Mouse (Mus musculus): ENCODE data around the gene Drosha. TPM values are rescaled to one million over a fixed set of nuclear protein-coding genes. Genes with fewer than 3 reads are reported as not detected.

The Drosha gene
- polyA plus RNA-seq, 1 experiment = 14.4 TPM

DNA sequence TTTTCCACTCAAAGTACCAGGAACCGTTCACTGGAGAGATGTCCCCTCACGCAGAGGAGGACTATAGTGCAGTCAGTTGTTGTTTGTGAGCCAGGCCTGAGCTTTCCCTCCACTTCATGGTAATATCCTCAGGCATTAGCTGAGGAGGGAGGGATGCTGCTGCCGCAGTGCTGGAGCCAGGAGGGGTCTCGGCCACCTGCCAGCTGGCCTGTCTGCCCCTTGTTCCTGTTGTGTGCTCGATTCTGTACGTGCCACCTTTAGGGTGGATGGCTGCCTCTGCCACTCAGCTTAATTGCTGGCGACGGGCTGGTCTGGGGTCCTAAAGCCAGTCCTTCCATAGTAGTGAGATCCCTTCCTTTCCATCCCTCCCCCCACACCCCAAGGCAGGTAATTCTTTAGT lies 28.9 kb downstream of the Drosha start:
- no peak for TF ChIP-seq CTCF (IDR thresholded peaks at IDR 0.05; ENCODE audit: control insufficient read depth, insufficient read depth, insufficient replicate concordance, low read depth, low read length)
- no peak for TF ChIP-seq POLR2A (IDR thresholded peaks at IDR 0.05; ENCODE audit: control insufficient read depth, low read depth, low read length)
- no peaks in the 10 kb centered on the region for H3K27me3 ChIP-seq (ENCODE audit: control insufficient read depth, insufficient read depth, low read length)
- H3K4me3 ChIP-seq (ENCODE audit: control insufficient read depth, low read depth, low read length) = no peak overlapping the region
- no peak overlapping the region for H3K27ac ChIP-seq (ENCODE audit: control insufficient read depth, insufficient read depth, low read depth, low read length)
- H3K36me3 ChIP-seq (ENCODE audit: control insufficient read depth, insufficient read depth, low read length) = peaks cover 3% of the 10 kb centered on the region; the same call in 1 of the 2 replicates
- H3K4me1 ChIP-seq (ENCODE audit: control insufficient read depth, insufficient read depth, low read length) = no peaks in the 10 kb centered on the region

DNA sequence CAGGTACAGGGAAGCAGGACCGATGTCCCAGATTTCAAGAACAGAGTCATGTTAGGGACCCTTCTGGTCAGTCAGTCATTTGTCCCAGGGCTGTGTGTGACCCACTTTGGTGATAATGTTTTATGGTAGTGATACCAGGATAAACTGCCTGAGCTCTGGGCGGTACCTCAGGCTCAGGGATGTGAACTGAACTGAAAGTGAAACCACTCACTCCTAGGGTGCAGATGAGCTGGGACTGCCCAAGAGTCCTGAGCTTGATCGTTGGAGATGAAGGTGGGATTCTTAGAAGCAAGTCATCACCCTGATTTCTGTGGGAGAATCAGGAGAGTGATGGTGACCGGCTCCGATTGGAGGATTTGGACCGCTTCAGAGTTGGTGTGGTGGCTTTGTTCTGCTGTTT lies 32.2 kb downstream of the Drosha start:
- Histone ChIP-seq H3K4me3 (ENCODE audit: control insufficient read depth, low read depth, low read length) (no peak overlapping the region), H3K27ac (ENCODE audit: control insufficient read depth, insufficient read depth, low read depth, low read length) (no peak overlapping the region), H3K27me3 (ENCODE audit: control insufficient read depth, insufficient read depth, low read length) (no peaks in the 10 kb centered on the region), H3K4me1 (ENCODE audit: control insufficient read depth, insufficient read depth, low read length) (no peaks in the 10 kb centered on the region), H3K36me3 (ENCODE audit: control insufficient read depth, insufficient read depth, low read length) (no peaks in the 10 kb centered on the region; the same call in 1 of the 2 replicates)
- TF ChIP-seq POLR2A (IDR thresholded peaks at IDR 0.05; ENCODE audit: control insufficient read depth, low read depth, low read length) (no peak), CTCF (IDR thresholded peaks at IDR 0.05; ENCODE audit: control insufficient read depth, insufficient read depth, insufficient replicate concordance, low read depth, low read length) (no peak)

DNA sequence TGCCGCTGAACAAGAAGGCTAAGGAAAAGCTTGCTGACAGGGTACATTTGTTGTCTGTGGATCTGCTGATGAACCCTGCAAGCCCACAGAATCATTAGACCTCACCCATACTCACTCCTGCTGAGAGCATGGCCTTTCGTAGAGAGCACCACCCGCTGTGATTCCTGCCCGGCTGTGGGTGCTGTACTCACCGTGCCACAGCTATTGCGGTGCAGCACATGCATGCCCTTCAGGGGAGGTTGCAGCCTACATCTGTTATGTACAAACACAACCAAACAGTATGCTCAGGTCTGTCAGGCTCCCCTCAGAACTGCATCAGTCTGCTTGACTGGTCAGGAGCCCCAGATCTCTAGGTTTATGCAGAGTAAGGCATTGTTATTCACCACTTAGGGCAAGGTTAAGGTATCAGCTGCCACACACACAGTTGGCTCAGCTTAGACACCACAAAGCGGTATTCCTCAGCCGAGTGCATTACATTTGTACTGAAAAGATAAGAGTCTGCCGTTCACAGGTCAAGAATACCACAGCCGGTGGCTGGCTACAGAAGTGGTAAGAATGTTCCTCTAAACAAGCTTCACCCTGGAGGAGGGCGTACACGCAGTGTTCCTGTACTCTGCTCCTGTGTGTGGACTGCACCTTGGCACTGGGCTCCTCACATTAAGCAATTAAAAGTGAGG lies 33.4 kb downstream of the Drosha start:
- no peaks in the 10 kb centered on the region for H3K27me3 ChIP-seq (ENCODE audit: control insufficient read depth, insufficient read depth, low read length)
- TF ChIP-seq CTCF (IDR thresholded peaks at IDR 0.05; ENCODE audit: control insufficient read depth, insufficient read depth, insufficient replicate concordance, low read depth, low read length) = no peak
- no peak for TF ChIP-seq POLR2A (IDR thresholded peaks at IDR 0.05; ENCODE audit: control insufficient read depth, low read depth, low read length)
- no peaks in the 10 kb centered on the region for H3K4me1 ChIP-seq (ENCODE audit: control insufficient read depth, insufficient read depth, low read length)
- no peak overlapping the region for H3K27ac ChIP-seq (ENCODE audit: control insufficient read depth, insufficient read depth, low read depth, low read length)
- no peaks in the 10 kb centered on the region for H3K36me3 ChIP-seq (ENCODE audit: control insufficient read depth, insufficient read depth, low read length)
- no peak overlapping the region for H3K4me3 ChIP-seq (ENCODE audit: control insufficient read depth, low read depth, low read length)

DNA sequence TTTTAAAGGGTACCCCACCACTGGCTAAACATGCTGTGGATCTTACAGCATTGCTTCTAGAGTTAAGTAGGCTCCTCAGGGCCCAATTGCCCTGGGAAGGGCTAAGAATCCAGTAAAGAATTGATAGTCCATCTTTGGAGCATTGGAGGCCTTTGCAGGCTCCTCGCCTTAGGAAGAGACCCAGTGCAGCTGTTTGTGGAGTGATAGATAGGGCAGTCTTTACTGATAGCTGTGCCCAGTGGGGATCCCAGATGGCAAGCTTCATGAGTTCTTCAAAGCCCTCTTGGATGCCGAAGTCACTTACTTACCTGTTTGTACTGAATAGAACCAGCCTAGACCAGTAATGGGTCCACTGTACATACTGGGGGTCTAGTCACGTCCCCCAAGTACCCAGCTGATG lies 34.0 kb downstream of the Drosha start:
- H3K36me3 ChIP-seq (ENCODE audit: control insufficient read depth, insufficient read depth, low read length) = no peaks in the 10 kb centered on the region

DNA sequence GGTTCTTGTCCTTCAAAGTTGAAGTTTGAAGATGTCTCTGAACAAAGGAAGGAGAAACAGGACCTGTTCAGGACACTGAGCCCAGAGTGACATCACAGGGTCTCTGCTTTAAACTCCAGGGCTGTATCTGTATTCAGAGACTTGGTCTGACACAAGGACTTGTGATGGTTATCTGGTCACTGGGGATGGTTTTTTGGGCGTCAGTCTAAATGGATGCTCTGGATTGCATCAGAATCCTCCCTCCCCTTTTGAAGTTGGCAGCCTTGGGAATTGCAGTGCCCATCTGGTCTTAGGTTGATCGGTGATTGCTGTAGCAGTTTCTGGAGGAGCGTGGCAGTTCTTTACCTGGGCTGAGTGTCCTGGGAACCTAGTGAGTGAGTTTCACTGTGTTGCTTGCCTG lies 37.4 kb downstream of the Drosha start:
- H3K4me1 ChIP-seq (ENCODE audit: control insufficient read depth, insufficient read depth, low read length) = no peaks in the 10 kb centered on the region
- H3K36me3 ChIP-seq (ENCODE audit: control insufficient read depth, insufficient read depth, low read length) = no peaks in the 10 kb centered on the region
- no peak overlapping the region for H3K27ac ChIP-seq (ENCODE audit: control insufficient read depth, insufficient read depth, low read depth, low read length)
- no peak overlapping the region for H3K4me3 ChIP-seq (ENCODE audit: control insufficient read depth, low read depth, low read length)
- no peaks in the 10 kb centered on the region for H3K27me3 ChIP-seq (ENCODE audit: control insufficient read depth, insufficient read depth, low read length)
- TF ChIP-seq CTCF (IDR thresholded peaks at IDR 0.05; ENCODE audit: control insufficient read depth, insufficient read depth, insufficient replicate concordance, low read depth, low read length) = no peak

More for the DNA sequence above, 34.0 kb downstream of the Drosha start:
- Histone ChIP-seq H3K27ac (ENCODE audit: control insufficient read depth, insufficient read depth, low read depth, low read length) (no peak overlapping the region), H3K4me1 (ENCODE audit: control insufficient read depth, insufficient read depth, low read length) (no peaks in the 10 kb centered on the region), H3K27me3 (ENCODE audit: control insufficient read depth, insufficient read depth, low read length) (no peaks in the 10 kb centered on the region), H3K4me3 (ENCODE audit: control insufficient read depth, low read depth, low read length) (no peak overlapping the region)
- TF ChIP-seq POLR2A (IDR thresholded peaks at IDR 0.05; ENCODE audit: control insufficient read depth, low read depth, low read length) (no peak), CTCF (IDR thresholded peaks at IDR 0.05; ENCODE audit: control insufficient read depth, insufficient read depth, insufficient replicate concordance, low read depth, low read length) (no peak)

DNA sequence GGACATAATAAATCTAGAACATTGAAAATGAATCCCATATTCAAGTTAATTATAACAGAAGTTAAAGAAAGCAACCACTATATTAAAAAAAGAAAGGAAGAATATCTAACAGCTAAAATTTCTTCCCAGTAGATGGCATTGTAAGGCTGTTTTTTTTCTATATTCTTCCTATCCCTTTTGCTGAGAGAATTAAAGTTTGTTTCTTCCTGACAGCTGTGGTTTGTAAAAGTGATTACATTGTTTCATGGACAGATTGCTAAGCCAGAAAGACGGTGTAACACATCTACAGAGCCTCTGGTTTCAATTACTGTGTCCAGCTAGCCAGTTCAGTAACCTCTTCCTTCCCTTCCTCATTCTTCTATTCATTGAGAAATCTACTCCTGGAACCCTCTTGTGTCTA lies 39.1 kb downstream of the Drosha start:
- H3K4me3 ChIP-seq (ENCODE audit: control insufficient read depth, low read depth, low read length) = no peak overlapping the region
- H3K27ac ChIP-seq (ENCODE audit: control insufficient read depth, insufficient read depth, low read depth, low read length) = no peak overlapping the region
- no peaks in the 10 kb centered on the region for H3K4me1 ChIP-seq (ENCODE audit: control insufficient read depth, insufficient read depth, low read length)
- TF ChIP-seq CTCF (IDR thresholded peaks at IDR 0.05; ENCODE audit: control insufficient read depth, insufficient read depth, insufficient replicate concordance, low read depth, low read length) = no peak
- no peak for TF ChIP-seq POLR2A (IDR thresholded peaks at IDR 0.05; ENCODE audit: control insufficient read depth, low read depth, low read length)
- H3K27me3 ChIP-seq (ENCODE audit: control insufficient read depth, insufficient read depth, low read length) = no peaks in the 10 kb centered on the region
- H3K36me3 ChIP-seq (ENCODE audit: control insufficient read depth, insufficient read depth, low read length) = no peaks in the 10 kb centered on the region

DNA sequence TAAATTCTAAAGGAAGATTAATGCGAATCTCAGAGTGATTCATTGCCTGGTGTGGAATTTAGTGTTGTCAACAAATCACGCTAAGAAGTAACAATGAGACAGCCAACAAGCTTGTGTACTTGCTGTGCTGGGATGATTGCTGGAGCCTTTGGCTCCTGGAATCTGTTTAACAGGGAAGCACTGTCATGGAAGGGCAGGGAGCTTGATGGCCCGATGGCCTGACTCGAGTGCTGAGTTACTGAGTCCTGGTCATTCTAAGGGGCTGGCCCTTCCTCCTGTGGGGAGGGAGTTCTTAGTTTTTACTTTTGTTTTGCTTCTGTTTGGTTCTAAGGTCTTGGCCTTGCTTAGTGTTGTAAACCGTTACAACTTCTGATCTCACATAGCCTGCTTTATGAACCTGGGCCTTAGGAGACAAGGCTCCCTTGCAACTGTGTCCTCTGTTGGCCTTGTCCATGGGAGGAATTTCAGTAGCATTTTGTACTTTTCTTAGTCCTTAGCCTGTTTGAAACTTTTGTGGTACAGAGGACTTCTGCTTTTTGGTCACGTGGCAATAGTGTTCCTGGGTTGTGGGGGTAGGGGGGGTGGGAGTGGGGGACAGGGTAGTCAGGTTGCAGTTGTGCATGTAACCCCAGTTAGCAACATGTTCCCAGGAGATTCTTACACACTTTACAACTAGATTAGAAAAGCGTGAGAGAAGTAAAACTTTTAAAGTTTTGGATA lies 41.1 kb downstream of the Drosha start:
- no peak overlapping the region for H3K4me3 ChIP-seq (ENCODE audit: control insufficient read depth, low read depth, low read length)
- no peak overlapping the region for H3K27ac ChIP-seq (ENCODE audit: control insufficient read depth, insufficient read depth, low read depth, low read length)
- H3K4me1 ChIP-seq (ENCODE audit: control insufficient read depth, insufficient read depth, low read length) = no peaks in the 10 kb centered on the region
- H3K27me3 ChIP-seq (ENCODE audit: control insufficient read depth, insufficient read depth, low read length) = no peaks in the 10 kb centered on the region
- TF ChIP-seq POLR2A (IDR thresholded peaks at IDR 0.05; ENCODE audit: control insufficient read depth, low read depth, low read length) (no peak), CTCF (IDR thresholded peaks at IDR 0.05; ENCODE audit: control insufficient read depth, insufficient read depth, insufficient replicate concordance, low read depth, low read length) (no peak)
- H3K36me3 ChIP-seq (ENCODE audit: control insufficient read depth, insufficient read depth, low read length) = no peaks in the 10 kb centered on the region

All from testis, adult 2 months (tissue).